Mouse (Mus musculus): ENCODE data around the gene Plk5.

- TF ChIP-seq GATA1 (IDR thresholded peaks at IDR 0.05; ENCODE audit: borderline replicate concordance, low read length) (no peak), FLI1 (IDR thresholded peaks at IDR 0.05; ENCODE audit: low read length) (no peak)
Observed at GRCm38 (mm10) chr10:80412656-80413541, 56.6 kb downstream of the Plk5 start.
